Mouse (Mus musculus) E14TG2a.4 (cell line): Measurements from ENCODE around the gene Odaph.

Source experiments
- CTCF ChIP-seq: conservative IDR thresholded peaks from 2 replicates; pipeline ENCODE4 v1.5.1; 2014; ENCODE audit warnings: low read length
- NANOG ChIP-seq: IDR thresholded peaks from 2 replicates; pipeline ENCODE4 v1.6.1; 2014; ENCODE audit warnings: borderline replicate concordance, low read length, mixed read lengths
- POU5F1 ChIP-seq: IDR thresholded peaks from 2 replicates; pipeline ENCODE4 v1.6.1; 2014; ENCODE audit warnings: low read length, borderline replicate concordance

DNA sequence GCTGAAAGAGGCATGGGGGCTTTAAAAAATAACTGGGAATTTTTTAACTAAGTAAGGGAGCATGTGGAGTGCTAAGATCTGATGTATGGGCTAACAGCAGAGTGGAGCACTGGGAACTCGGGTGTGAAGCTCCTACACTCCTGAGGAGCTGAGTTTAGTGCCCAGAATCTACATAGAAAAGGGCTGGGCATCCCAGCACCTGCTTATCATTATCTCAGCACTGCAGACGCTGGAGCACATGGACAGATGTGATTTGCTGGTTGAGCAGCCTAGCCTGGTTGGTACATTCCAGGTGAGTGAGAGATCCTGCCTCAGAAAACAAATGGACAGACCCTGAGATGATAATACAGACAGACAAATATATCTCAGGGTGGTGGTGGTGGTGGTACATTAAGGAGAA, 22.6 kb downstream of the Odaph start:
- TF ChIP-seq CTCF (no peak), POU5F1 (no peak), NANOG (no peak)
